Mouse (Mus musculus): ENCODE results near the gene L3mbtl3. TPM values are rescaled to one million over a fixed set of nuclear protein-coding genes. Genes with fewer than 3 reads are reported as not detected.

The L3mbtl3 gene
- total RNA-seq, 2 experiments from 2014 or later, result 18.5 to 22.4 TPM

GRCm38 (mm10) chr10:26345879-26346278 lies 29.9 kb downstream of the L3mbtl3 start:
- DNase-seq (ENCODE audit: low spot score in 2 of 2), result peak in 1 of 2 experiments; percentile 16

GRCm38 (mm10) chr10:26337896-26338503 lies 37.8 kb downstream of the L3mbtl3 start:
- no peak for DNase-seq (ENCODE audit: low spot score in 2 of 2)

GRCm38 (mm10) chr10:26333966-26334365 lies 41.8 kb downstream of the L3mbtl3 start:
- DNase-seq (ENCODE audit: low spot score in 2 of 2), result no peak

- no peak for DNase-seq (ENCODE audit: low spot score in 2 of 2)
These were observed 43.0 kb downstream of the L3mbtl3 start for GRCm38 (mm10) chr10:26332781-26333180.

- DNase-seq (ENCODE audit: low spot score in 2 of 2), result no peak
These were observed 46.9 kb downstream of the L3mbtl3 start for GRCm38 (mm10) chr10:26328843-26329242.

- peak in 1 of 2 experiments; percentile 9 for DNase-seq (ENCODE audit: low spot score in 2 of 2)
These were observed 47.9 kb downstream of the L3mbtl3 start for GRCm38 (mm10) chr10:26327691-26328542.

GRCm38 (mm10) chr10:26327291-26327690 lies 48.5 kb downstream of the L3mbtl3 start:
- DNase-seq (ENCODE audit: low spot score in 2 of 2), result no peak

GRCm38 (mm10) chr10:26325320-26325719 lies 50.5 kb downstream of the L3mbtl3 start:
- no peak for DNase-seq (ENCODE audit: low spot score in 2 of 2)

- DNase-seq (ENCODE audit: low spot score in 2 of 2), result no peak
These were observed 53.3 kb downstream of the L3mbtl3 start for GRCm38 (mm10) chr10:26322344-26323051.

- DNase-seq (ENCODE audit: low spot score in 2 of 2), result no peak
These were observed 55.1 kb downstream of the L3mbtl3 start for GRCm38 (mm10) chr10:26320679-26321078.

GRCm38 (mm10) chr10:26314327-26314726 lies 61.4 kb downstream of the L3mbtl3 start:
- DNase-seq (ENCODE audit: low spot score in 2 of 2), result peak; percentile 12 to 21

- no peak for DNase-seq (ENCODE audit: low spot score in 2 of 2)
These were observed 72.3 kb downstream of the L3mbtl3 start for GRCm38 (mm10) chr10:26303485-26303884.

GRCm38 (mm10) chr10:26302336-26302735 lies 73.4 kb downstream of the L3mbtl3 start:
- no peak for DNase-seq (ENCODE audit: low spot score in 2 of 2)

GRCm38 (mm10) chr10:26297626-26298025 lies 78.1 kb downstream of the L3mbtl3 start:
- DNase-seq (ENCODE audit: low spot score in 2 of 2), result no peak

- peak in 1 of 2 experiments; percentile 22 for DNase-seq (ENCODE audit: low spot score in 2 of 2)
These were observed 78.6 kb downstream of the L3mbtl3 start for GRCm38 (mm10) chr10:26297200-26297599.

GRCm38 (mm10) chr10:26287136-26287535 lies 88.6 kb downstream of the L3mbtl3 start:
- DNase-seq (ENCODE audit: low spot score in 2 of 2), result no peak

- DNase-seq (ENCODE audit: low spot score in 2 of 2), result no peak
These were observed 95.8 kb downstream of the L3mbtl3 start for GRCm38 (mm10) chr10:26280009-26280408.

- no peak for DNase-seq (ENCODE audit: low spot score in 2 of 2)
These were observed 100.4 kb downstream of the L3mbtl3 start for GRCm38 (mm10) chr10:26275414-26275813.

GRCm38 (mm10) chr10:26263744-26264459 lies 111.9 kb downstream of the L3mbtl3 start:
- no peak for DNase-seq (ENCODE audit: low spot score in 2 of 2)

- no peak for DNase-seq (ENCODE audit: low spot score in 2 of 2)
These were observed 115.9 kb downstream of the L3mbtl3 start for GRCm38 (mm10) chr10:26259908-26260307.
